Comparison of ENCODE assay signal across 20 mouse cellular contexts in the genomic region with DNA sequence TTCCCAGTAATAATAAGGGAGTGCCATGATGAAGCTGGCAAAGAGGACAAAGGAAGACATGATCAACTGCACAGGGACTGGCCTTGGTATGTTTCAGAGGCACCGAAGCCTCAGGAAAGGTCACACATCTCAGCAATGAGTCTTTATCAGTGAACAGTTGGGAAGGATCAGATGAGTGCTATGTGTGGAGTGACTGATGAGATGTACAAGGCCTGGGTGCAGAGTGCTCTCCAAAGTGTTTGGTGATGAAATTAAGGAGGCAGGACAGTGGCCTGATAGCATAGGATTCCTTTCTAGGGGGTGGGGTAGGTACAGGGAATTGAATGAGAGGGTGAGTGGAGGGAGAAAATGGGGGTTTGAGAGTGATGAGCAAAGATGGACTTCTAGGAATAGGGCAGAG. TPM values are rescaled to one million over a fixed set of nuclear protein-coding genes. Genes with fewer than 3 reads are reported as not detected.
"Had no signal": no experiment of that assay in that cellular context is flagged by ENCODE, and none has a peak within 500 bp of the region (broad histone marks: within the 10 kb centered on the region; RNA-seq: fewer than 3 reads in every experiment).

No protein-coding gene starts in this region.

- H3K36me3 ChIP-seq: limb, embryonic 10.5 days; limb, embryonic 13.5 days; liver, embryonic 12.5 days; liver, embryonic 15.5 days; midbrain, embryonic 13.5 days had no signal

- H3K4me2 ChIP-seq: limb, embryonic 13.5 days; liver, embryonic 12.5 days; liver, embryonic 15.5 days; midbrain, embryonic 13.5 days had no signal

- H3K9me3 ChIP-seq: limb, embryonic 10.5 days; limb, embryonic 13.5 days; liver, embryonic 12.5 days; liver, embryonic 15.5 days; midbrain, embryonic 13.5 days had no signal

- H3K27ac ChIP-seq: kidney, postnatal 0 days; layer of hippocampus, adult 2 months; limb, embryonic 10.5 days; limb, embryonic 13.5 days; liver, embryonic 12.5 days; liver, embryonic 15.5 days; macrophage; midbrain, embryonic 13.5 days; stomach, postnatal 0 days had no signal

- DNase-seq: kidney, postnatal 25 days; layer of hippocampus, adult 9-11 months; liver; lung, adult 18-20 months; thymus, adult 2 months; thymus, postnatal 14 days had no signal

- ATAC-seq: liver, embryonic 12.5 days; midbrain, embryonic 13.5 days; midbrain, embryonic 16.5 days had no signal

- H3K4me1 ChIP-seq: limb, embryonic 10.5 days; limb, embryonic 13.5 days; liver, embryonic 12.5 days; liver, embryonic 15.5 days; midbrain, embryonic 13.5 days had no signal

- H3K9ac ChIP-seq: limb, embryonic 13.5 days; liver, embryonic 12.5 days; liver, embryonic 15.5 days; midbrain, embryonic 13.5 days had no signal

- H3K27me3 ChIP-seq: limb, embryonic 13.5 days; liver, embryonic 12.5 days; liver, embryonic 15.5 days; midbrain, embryonic 13.5 days had no signal

- H3K4me3 ChIP-seq: layer of hippocampus, adult 2 months; limb, embryonic 10.5 days; limb, embryonic 13.5 days; liver, embryonic 12.5 days; liver, embryonic 15.5 days; midbrain, embryonic 13.5 days had no signal

RNA-seq across cellular contexts. Expression of a gene that starts 7.0 kb away (rescaled TPM):
- polyA plus RNA-seq: kidney, embryonic 14.5 days; limb, embryonic 10.5 days; limb, embryonic 13.5 days; liver, embryonic 12.5 days; liver, embryonic 15.5 days; lung, embryonic 16.5 days; macrophage; midbrain, embryonic 13.5 days; midbrain, embryonic 16.5 days; neural tube, embryonic 11.5 days; neural tube, embryonic 14.5 days had no signal

RNA-seq across cellular contexts. Expression of a gene that starts 51.7 kb away (rescaled TPM):
- polyA plus RNA-seq: limb, embryonic 10.5 days; liver, embryonic 15.5 days; macrophage had no signal
